Mouse (Mus musculus) MEL (cell line): ENCODE results near the gene Slc5a10.

Source experiments
- CTCF ChIP-seq, 3 experiments: IDR thresholded peaks in 2 of 3; conservative IDR thresholded peaks in 1 of 3; 2 replicates each; pipeline ENCODE4 v1.5.1; 2011 to 2012; ENCODE audit warnings: low read length in 3 of 3, low read depth in 2 of 3, mild to moderate bottlenecking in 2 of 3, improper control_type of control experiment in 1 of 3, inconsistent platforms in 1 of 3, mixed read lengths in 1 of 3, moderate library complexity in 1 of 3; ENCODE audit not compliant: control insufficient read depth in 1 of 3, insufficient read depth in 1 of 3, poor library complexity in 1 of 3, severe bottlenecking in 1 of 3
- E2F4 ChIP-seq: IDR thresholded peaks from 2 replicates; pipeline ENCODE4 v1.6.1; 2011; ENCODE audit warnings: low read depth, low read length, improper control_type of control experiment, borderline replicate concordance
- ELF1 ChIP-seq: IDR thresholded peaks from 2 replicates; pipeline ENCODE4 v1.6.1; 2014; ENCODE audit warnings: low read depth, mild to moderate bottlenecking, inconsistent platforms, low read length, improper control_type of control experiment, moderate library complexity
- EP300 ChIP-seq, 2 experiments: IDR thresholded peaks; 2 replicates each; pipeline ENCODE4 v1.6.1; 2011; ENCODE audit warnings: improper control_type of control experiment in 2 of 2, low read length in 2 of 2, low read depth in 1 of 2, mild to moderate bottlenecking in 1 of 2
- MAX ChIP-seq: IDR thresholded peaks from 2 replicates; pipeline ENCODE4 v1.6.1; 2011; ENCODE audit warnings: low read length, improper control_type of control experiment
- MAZ ChIP-seq: IDR thresholded peaks from 2 replicates; pipeline ENCODE4 v1.6.1; 2012; ENCODE audit warnings: low read depth, mild to moderate bottlenecking, inconsistent platforms, low read length, improper control_type of control experiment
- MEF2A ChIP-seq: IDR thresholded peaks from 2 replicates; pipeline ENCODE4 v1.6.1; 2014; ENCODE audit warnings: low read depth, mild to moderate bottlenecking, inconsistent platforms, low read length, improper control_type of control experiment; ENCODE audit not compliant: poor library complexity, insufficient replicate concordance, severe bottlenecking; ENCODE audit errors: extremely low read depth
- NELFE ChIP-seq: IDR thresholded peaks from 2 replicates; pipeline ENCODE4 v1.6.1; 2011; ENCODE audit warnings: low read depth, low read length, improper control_type of control experiment
- POLR2A ChIP-seq, 2 experiments: IDR thresholded peaks; 2 replicates each; pipeline ENCODE4 v1.6.1; 2011 to 2012; ENCODE audit warnings: low read length in 2 of 2, mild to moderate bottlenecking in 2 of 2, control low read depth in 1 of 2, improper control_type of control experiment in 1 of 2, low read depth in 1 of 2, moderate library complexity in 1 of 2; ENCODE audit not compliant: control insufficient read depth in 1 of 2, insufficient read depth in 1 of 2, poor library complexity in 1 of 2
- SIN3A ChIP-seq: IDR thresholded peaks from 2 replicates; pipeline ENCODE4 v1.6.1; 2012; ENCODE audit warnings: low read length, improper control_type of control experiment, inconsistent platforms
- TBP ChIP-seq: IDR thresholded peaks from 2 replicates; pipeline ENCODE4 v1.8.0; 2011; ENCODE audit warnings: low read depth, low read length, improper control_type of control experiment
- ZMIZ1 ChIP-seq: IDR thresholded peaks from 2 replicates; pipeline ENCODE4 v1.6.1; 2012; ENCODE audit warnings: low read depth, mild to moderate bottlenecking, inconsistent platforms, low read length, improper control_type of control experiment, moderate library complexity

- TF ChIP-seq POLR2A (IDR thresholded peaks at IDR 0.05; ENCODE audit: control insufficient read depth in 1 of 2, insufficient read depth in 1 of 2, low read depth in 1 of 2, low read length in 2 of 2, poor library complexity in 1 of 2) (no peak), ELF1 (no peak), ZMIZ1 (no peak), SIN3A (no peak), E2F4 (no peak), CTCF (IDR thresholded peaks at IDR 0.05 in 2 of 3, conservative IDR thresholded peaks at IDR 0.05 in 1 of 3; ENCODE audit: control insufficient read depth in 1 of 3, insufficient read depth in 1 of 3, low read depth in 2 of 3, low read length in 3 of 3, poor library complexity in 1 of 3, severe bottlenecking in 1 of 3) (no peak), EP300 (IDR thresholded peaks at IDR 0.05; ENCODE audit: low read depth in 1 of 2, low read length in 2 of 2) (no peak), MAX (no peak), MEF2A (no peak), NELFE (no peak), TBP (no peak), MAZ (no peak)
Measured at GRCm38 (mm10) chr11:61638764-61639536, 81.7 kb downstream of the Slc5a10 start.
